Mouse (Mus musculus) forebrain, embryonic 10.5 days (tissue): ENCODE results near the gene Olfr512. TPM values are rescaled to one million over a fixed set of nuclear protein-coding genes. Genes with fewer than 3 reads are reported as not detected.

Experiments used
- DNase-seq: peaks from one replicate; pipeline ENCODE4 v3.0.0-alpha.2; 2017; ENCODE audit warnings: low spot score; ENCODE audit errors: extremely low spot score
- H3K27ac ChIP-seq: fragments of 300-500 bp; sonication (generic); 2 replicates; pipeline ENCODE4 v1.5.1; 2016; ENCODE audit warnings: mild to moderate bottlenecking
- H3K27me3 ChIP-seq: fragments of 300-500 bp; sonication (generic); 2 replicates; pipeline ENCODE4 v1.6.1; 2016; ENCODE audit warnings: mild to moderate bottlenecking; ENCODE audit not compliant: poor library complexity, severe bottlenecking
- H3K36me3 ChIP-seq: fragments of 300-500 bp; sonication (generic); replicated peaks from 2 replicates; pipeline ENCODE4 v1.6.1; 2016; ENCODE audit warnings: mild to moderate bottlenecking, moderate library complexity
- H3K4me1 ChIP-seq: fragments of 300-500 bp; sonication (generic); 2 replicates; pipeline ENCODE4 v1.6.1; 2016
- H3K4me3 ChIP-seq: fragments of 300-500 bp; sonication (generic); 2 replicates; pipeline ENCODE4 v1.5.1; 2016; ENCODE audit warnings: mild to moderate bottlenecking, moderate library complexity
- H3K9me3 ChIP-seq: fragments of 300-500 bp; sonication (generic); 2 replicates; pipeline ENCODE4 v1.6.1; 2016; ENCODE audit warnings: mild to moderate bottlenecking, moderate library complexity
- WGBS: fragments of 180-500 bp; shearing (Covaris S2); methylation state at CpG from one replicate; pipeline ENCODE4 v1.1.7; 2016; 5-methylcytosine and 5-hydroxymethylcytosine counted together
- polyA plus RNA-seq: library from polyadenylated mRNA; unstranded; fragments of >200 nt; fragmentation: Nextera tagmentation; extraction: Ambion mirVana; gene quantifications from 2 replicates; pipeline ENCODE4 v1.2.1, GENCODE M21; 2016

The Olfr512 gene
- not detected in 2 replicates for polyA plus RNA-seq

- Histone ChIP-seq H3K36me3 (no peaks in the 10 kb centered on the region), H3K4me3 (no peak within 1 kb of the TSS), H3K9me3 (no peaks in the 10 kb centered on the region), H3K27me3 (no peaks in the 10 kb centered on the region), H3K27ac (no peak within 1 kb of the TSS), H3K4me1 (no peaks in the 10 kb centered on the region)
- DNase-seq: no peak
Observed at GRCm38 (mm10) chr7:108713020-108713419, at the start of gene Olfr512. Gene Olfr512, plus strand, starts transcription at chr7:108713320.

- Histone ChIP-seq H3K4me1 (no peaks in the 10 kb centered on the region), H3K9me3 (no peaks in the 10 kb centered on the region), H3K27me3 (no peaks in the 10 kb centered on the region), H3K27ac (no peak within 1 kb of the TSS), H3K36me3 (no peaks in the 10 kb centered on the region), H3K4me3 (no peak within 1 kb of the TSS)
- DNase-seq: no peak
- 96% methylated on average over 1 of the region's 1 CpGs for WGBS
Observed at GRCm38 (mm10) chr7:108666118-108666517, 47.0 kb upstream of the Olfr512 start, which contains the start of gene Olfr510. Gene Olfr510, plus strand, starts transcription at chr7:108666418.

GRCm38 (mm10) chr7:108671058-108671457 lies 42.1 kb upstream of the Olfr512 start:
- no peaks in the 10 kb centered on the region for H3K36me3 ChIP-seq
- H3K4me1 ChIP-seq: no peaks in the 10 kb centered on the region
- WGBS: 78% methylated on average over 1 of the region's 1 CpGs
- peaks cover 10% of the 10 kb centered on the region; the same call in 1 of the 2 replicates for H3K9me3 ChIP-seq
- H3K27ac ChIP-seq: no peak overlapping the region
- no peaks in the 10 kb centered on the region for H3K27me3 ChIP-seq
- no peak for DNase-seq
- no peak overlapping the region for H3K4me3 ChIP-seq

GRCm38 (mm10) chr7:108678886-108679285 lies 34.2 kb upstream of the Olfr512 start:
- Histone ChIP-seq H3K27ac (no peak overlapping the region), H3K27me3 (no peaks in the 10 kb centered on the region), H3K9me3 (peaks cover 17% of the 10 kb centered on the region; the same call in 1 of the 2 replicates), H3K4me1 (no peaks in the 10 kb centered on the region), H3K4me3 (no peak overlapping the region), H3K36me3 (no peaks in the 10 kb centered on the region)
- 86% methylated on average over 4 of the region's 4 CpGs for WGBS
- no peak for DNase-seq

- 82% methylated on average over 1 of the region's 1 CpGs for WGBS
- H3K27ac ChIP-seq: no peak within 1 kb of the TSS
- DNase-seq: no peak
- H3K27me3 ChIP-seq: no peaks in the 10 kb centered on the region
- H3K4me3 ChIP-seq: no peak within 1 kb of the TSS
- no peaks in the 10 kb centered on the region for H3K4me1 ChIP-seq
- no peaks in the 10 kb centered on the region for H3K36me3 ChIP-seq
- no peaks in the 10 kb centered on the region for H3K9me3 ChIP-seq
Observed at GRCm38 (mm10) chr7:108750673-108751072, 37.6 kb downstream of the Olfr512 start, which contains the start of gene Olfr513. Gene Olfr513, plus strand, starts transcription at chr7:108750973.

- 22% methylated on average over 3 of the region's 3 CpGs for WGBS
- DNase-seq: no peak
- no peaks in the 10 kb centered on the region for H3K9me3 ChIP-seq
- H3K4me3 ChIP-seq: no peak overlapping the region
- H3K36me3 ChIP-seq: no peaks in the 10 kb centered on the region
- H3K27me3 ChIP-seq: no peaks in the 10 kb centered on the region
- H3K4me1 ChIP-seq: peaks cover 11% of the 10 kb centered on the region
- H3K27ac ChIP-seq: no peak overlapping the region
Observed at GRCm38 (mm10) chr7:108760411-108760810, 47.3 kb downstream of the Olfr512 start.

Other genes with a start within 250 kb of the Olfr512 start
- not detected in 2 replicates for gene Olfr498, start 248.0 kb upstream of the Olfr512 start, polyA plus RNA-seq
- gene Olfr502, start 188.3 kb upstream of the Olfr512 start, polyA plus RNA-seq: not detected in 2 replicates
- gene Olfr503, start 168.8 kb upstream of the Olfr512 start, polyA plus RNA-seq: not detected in 2 replicates
- not detected in 2 replicates for gene Olfr504, start 147.5 kb upstream of the Olfr512 start, polyA plus RNA-seq
- gene Olfr506, start 102.5 kb upstream of the Olfr512 start, polyA plus RNA-seq: not detected in 2 replicates
- gene Olfr507, start 91.5 kb upstream of the Olfr512 start, polyA plus RNA-seq: not detected in 2 replicates
- gene Olfr508, start 83.3 kb upstream of the Olfr512 start, polyA plus RNA-seq: not detected in 2 replicates
- gene Olfr509, start 61.4 kb upstream of the Olfr512 start, polyA plus RNA-seq: not detected in 2 replicates
- not detected in 2 replicates for gene Olfr510, start 46.9 kb upstream of the Olfr512 start, polyA plus RNA-seq
- not detected in 2 replicates for gene Olfr513, start 37.7 kb downstream of the Olfr512 start, polyA plus RNA-seq
- gene Olfr514, start 112.7 kb downstream of the Olfr512 start, polyA plus RNA-seq: not detected in 2 replicates
- gene Olfr516, start 137.2 kb downstream of the Olfr512 start, polyA plus RNA-seq: not detected in 2 replicates
- not detected in 2 replicates for gene Olfr517, start 159.1 kb downstream of the Olfr512 start, polyA plus RNA-seq
- not detected in 2 replicates for gene Olfr518, start 171.7 kb downstream of the Olfr512 start, polyA plus RNA-seq
- not detected in 2 replicates for gene Olfr519, start 181.1 kb downstream of the Olfr512 start, polyA plus RNA-seq
- 0.04 TPM in 1 of 2 replicates, not detected in the other for gene Nlrp10, start 216.9 kb downstream of the Olfr512 start, polyA plus RNA-seq
- 71.7 and 74.4 TPM in 2 replicates for gene Eif3f, start 221.1 kb downstream of the Olfr512 start, polyA plus RNA-seq
- 5.2 and 5.3 TPM in 2 replicates for gene Tub, start 237.0 kb downstream of the Olfr512 start, polyA plus RNA-seq